Mouse (Mus musculus): ENCODE measurements at regions not wholly inside any gene's neighbourhood (a gene's known extent, or its start where the extent isn't known, plus 50 kb on each side); places are given as distances from the start of the nearest gene placed in this dataset.
A peak's percentile ranks its signal among the peaks of the same experiment; 100 is the strongest.

GRCm38 (mm10) chr2:178867086-178867485 lies 436.8 kb downstream of the Cdh26 start:
- H3K4me1 ChIP-seq (ENCODE audit: control insufficient read depth, insufficient read depth, low read length) = no peaks in the 10 kb centered on the region
- TF ChIP-seq POLR2A (IDR thresholded peaks at IDR 0.05; ENCODE audit: extremely low read depth, insufficient read depth, low read length) = no peak
- no peak for DNase-seq (ENCODE audit: extremely low read depth, low read depth, low spot score)
- WGBS = 70% methylated on average over 3 of the region's 3 CpGs
- H3K79me2 ChIP-seq (ENCODE audit: control insufficient read depth, insufficient read depth, low read length) = no peaks in the 10 kb centered on the region
- no peak overlapping the region for H3K27ac ChIP-seq (replicated peaks; ENCODE audit: insufficient read depth, low read depth, low read length)
- no peak overlapping the region for H3K9ac ChIP-seq (ENCODE audit: low read depth, low read length)
- no peaks in the 10 kb centered on the region for H3K36me3 ChIP-seq (ENCODE audit: control insufficient read depth, insufficient read depth, low read length)
- no peaks in the 10 kb centered on the region for H3K27me3 ChIP-seq (ENCODE audit: control insufficient read depth, insufficient read depth, low read length)
- H3K4me3 ChIP-seq (ENCODE audit: insufficient read depth, low read depth, low read length) = no peak overlapping the region

GRCm38 (mm10) chr2:178869160-178869559 lies 438.8 kb downstream of the Cdh26 start:
- no peak for DNase-seq (ENCODE audit: extremely low read depth, low read depth, low spot score)
- 85% methylated on average over 3 of the region's 3 CpGs for WGBS
- no peaks in the 10 kb centered on the region for H3K36me3 ChIP-seq (ENCODE audit: control insufficient read depth, insufficient read depth, low read length)
- H3K79me2 ChIP-seq (ENCODE audit: control insufficient read depth, insufficient read depth, low read length) = no peaks in the 10 kb centered on the region
- no peak overlapping the region for H3K27ac ChIP-seq (replicated peaks; ENCODE audit: insufficient read depth, low read depth, low read length)
- H3K27me3 ChIP-seq (ENCODE audit: control insufficient read depth, insufficient read depth, low read length) = no peaks in the 10 kb centered on the region
- TF ChIP-seq POLR2A (IDR thresholded peaks at IDR 0.05; ENCODE audit: extremely low read depth, insufficient read depth, low read length) = no peak
- no peak for TF ChIP-seq CTCF (IDR thresholded peaks at IDR 0.05; ENCODE audit: low read depth, low read length)
- no peak overlapping the region for H3K4me3 ChIP-seq (ENCODE audit: insufficient read depth, low read depth, low read length)
- no peaks in the 10 kb centered on the region for H3K4me1 ChIP-seq (ENCODE audit: control insufficient read depth, insufficient read depth, low read length)
- no peak overlapping the region for H3K9ac ChIP-seq (ENCODE audit: low read depth, low read length)

- H3K9ac ChIP-seq (ENCODE audit: low read depth, low read length) = no peak overlapping the region
- no peak for DNase-seq (ENCODE audit: extremely low read depth, low read depth, low spot score)
- WGBS = 92% methylated on average over 12 of the region's 12 CpGs
- H3K4me1 ChIP-seq (ENCODE audit: control insufficient read depth, insufficient read depth, low read length) = no peaks in the 10 kb centered on the region
- TF ChIP-seq CTCF (IDR thresholded peaks at IDR 0.05; ENCODE audit: low read depth, low read length) = no peak
- no peak for TF ChIP-seq POLR2A (IDR thresholded peaks at IDR 0.05; ENCODE audit: extremely low read depth, insufficient read depth, low read length)
- H3K36me3 ChIP-seq (ENCODE audit: control insufficient read depth, insufficient read depth, low read length) = no peaks in the 10 kb centered on the region
- no peaks in the 10 kb centered on the region for H3K27me3 ChIP-seq (ENCODE audit: control insufficient read depth, insufficient read depth, low read length)
- H3K27ac ChIP-seq (replicated peaks; ENCODE audit: insufficient read depth, low read depth, low read length) = no peak overlapping the region
- no peak overlapping the region for H3K4me3 ChIP-seq (ENCODE audit: insufficient read depth, low read depth, low read length)
- no peaks in the 10 kb centered on the region for H3K79me2 ChIP-seq (ENCODE audit: control insufficient read depth, insufficient read depth, low read length)
Observed at GRCm38 (mm10) chr2:178878436-178878835, 448.1 kb downstream of the Cdh26 start.

GRCm38 (mm10) chr2:178885686-178886085 lies 455.4 kb downstream of the Cdh26 start:
- H3K79me2 ChIP-seq (ENCODE audit: control insufficient read depth, insufficient read depth, low read length) = no peaks in the 10 kb centered on the region
- H3K9ac ChIP-seq (ENCODE audit: low read depth, low read length) = no peak overlapping the region
- TF ChIP-seq POLR2A (IDR thresholded peaks at IDR 0.05; ENCODE audit: extremely low read depth, insufficient read depth, low read length) (no peak), CTCF (IDR thresholded peaks at IDR 0.05; ENCODE audit: low read depth, low read length) (peak; percentile 38)
- no peak overlapping the region for H3K27ac ChIP-seq (replicated peaks; ENCODE audit: insufficient read depth, low read depth, low read length)
- DNase-seq (ENCODE audit: extremely low read depth, low read depth, low spot score) = no peak
- H3K27me3 ChIP-seq (ENCODE audit: control insufficient read depth, insufficient read depth, low read length) = no peaks in the 10 kb centered on the region
- H3K4me1 ChIP-seq (ENCODE audit: control insufficient read depth, insufficient read depth, low read length) = no peaks in the 10 kb centered on the region
- 47% methylated on average over 5 of the region's 5 CpGs for WGBS
- H3K36me3 ChIP-seq (ENCODE audit: control insufficient read depth, insufficient read depth, low read length) = no peaks in the 10 kb centered on the region
- no peak overlapping the region for H3K4me3 ChIP-seq (ENCODE audit: insufficient read depth, low read depth, low read length)

- DNase-seq (ENCODE audit: extremely low read depth, low read depth, low spot score) = peak; percentile 53
- Histone ChIP-seq H3K36me3 (ENCODE audit: control insufficient read depth, insufficient read depth, low read length) (no peaks in the 10 kb centered on the region), H3K9ac (ENCODE audit: low read depth, low read length) (no peak overlapping the region), H3K27ac (replicated peaks; ENCODE audit: insufficient read depth, low read depth, low read length) (no peak overlapping the region), H3K4me1 (ENCODE audit: control insufficient read depth, insufficient read depth, low read length) (no peaks in the 10 kb centered on the region), H3K4me3 (ENCODE audit: insufficient read depth, low read depth, low read length) (no peak overlapping the region), H3K27me3 (ENCODE audit: control insufficient read depth, insufficient read depth, low read length) (no peaks in the 10 kb centered on the region), H3K79me2 (ENCODE audit: control insufficient read depth, insufficient read depth, low read length) (no peaks in the 10 kb centered on the region)
- WGBS = 36% methylated on average over 6 of the region's 6 CpGs
- TF ChIP-seq CTCF (IDR thresholded peaks at IDR 0.05; ENCODE audit: low read depth, low read length) (no peak), POLR2A (IDR thresholded peaks at IDR 0.05; ENCODE audit: extremely low read depth, insufficient read depth, low read length) (no peak)
Observed at GRCm38 (mm10) chr2:178888704-178889103, 458.4 kb downstream of the Cdh26 start.

GRCm38 (mm10) chr2:178902397-178902796 lies 472.1 kb downstream of the Cdh26 start:
- Histone ChIP-seq H3K79me2 (ENCODE audit: control insufficient read depth, insufficient read depth, low read length) (no peaks in the 10 kb centered on the region), H3K4me1 (ENCODE audit: control insufficient read depth, insufficient read depth, low read length) (no peaks in the 10 kb centered on the region), H3K36me3 (ENCODE audit: control insufficient read depth, insufficient read depth, low read length) (no peaks in the 10 kb centered on the region), H3K4me3 (ENCODE audit: insufficient read depth, low read depth, low read length) (no peak overlapping the region), H3K27me3 (ENCODE audit: control insufficient read depth, insufficient read depth, low read length) (no peaks in the 10 kb centered on the region), H3K9ac (ENCODE audit: low read depth, low read length) (no peak overlapping the region), H3K27ac (replicated peaks; ENCODE audit: insufficient read depth, low read depth, low read length) (no peak overlapping the region)
- TF ChIP-seq POLR2A (IDR thresholded peaks at IDR 0.05; ENCODE audit: extremely low read depth, insufficient read depth, low read length) (no peak), CTCF (IDR thresholded peaks at IDR 0.05; ENCODE audit: low read depth, low read length) (no peak)
- WGBS = 23% methylated on average over 5 of the region's 5 CpGs
- no peak for DNase-seq (ENCODE audit: extremely low read depth, low read depth, low spot score)

Measured in liver, adult 2 months (tissue).